Mouse (Mus musculus): Measurements from ENCODE around the gene Musk. TPM values are rescaled to one million over a fixed set of nuclear protein-coding genes. Genes with fewer than 3 reads are reported as not detected.

Musk gene
- polyA plus RNA-seq, 1 experiment from 2014 or later, result 0.42 TPM

DNA sequence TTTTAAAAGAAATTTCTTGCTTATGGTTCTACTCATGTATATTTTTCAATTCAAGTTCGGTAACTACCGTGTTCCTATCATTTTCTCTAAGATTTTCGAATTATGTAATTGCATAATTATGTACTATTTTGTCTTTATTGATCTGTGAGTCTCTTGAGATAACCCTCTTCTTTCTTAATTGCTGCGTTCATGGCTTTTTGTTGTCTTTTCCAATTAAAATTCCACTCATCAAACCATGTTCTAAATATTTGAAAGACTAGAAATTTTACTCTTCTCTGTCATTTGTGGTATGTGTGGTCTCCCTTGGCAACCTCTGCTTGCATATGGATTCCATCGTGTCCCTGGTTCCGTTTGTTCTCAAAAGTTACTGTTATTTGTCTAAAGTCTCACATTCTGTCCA is 79.6 kb downstream of the Musk start:
- 89% methylated on average over 6 of the region's 6 CpGs for WGBS
- Histone ChIP-seq H3K27ac (replicated peaks) (no peak overlapping the region), H3K27me3 (replicated peaks) (no peaks in the 10 kb centered on the region), H3K4me1 (no peaks in the 10 kb centered on the region), H3K36me3 (no peaks in the 10 kb centered on the region), H3K4me2 (no peak overlapping the region), H3K4me3 (replicated peaks) (no peak overlapping the region), H3K9me3 (replicated peaks) (no peaks in the 10 kb centered on the region), H3K9ac (replicated peaks) (no peak overlapping the region)
- no peak for ATAC-seq (ENCODE audit: low FRiP score)

DNA sequence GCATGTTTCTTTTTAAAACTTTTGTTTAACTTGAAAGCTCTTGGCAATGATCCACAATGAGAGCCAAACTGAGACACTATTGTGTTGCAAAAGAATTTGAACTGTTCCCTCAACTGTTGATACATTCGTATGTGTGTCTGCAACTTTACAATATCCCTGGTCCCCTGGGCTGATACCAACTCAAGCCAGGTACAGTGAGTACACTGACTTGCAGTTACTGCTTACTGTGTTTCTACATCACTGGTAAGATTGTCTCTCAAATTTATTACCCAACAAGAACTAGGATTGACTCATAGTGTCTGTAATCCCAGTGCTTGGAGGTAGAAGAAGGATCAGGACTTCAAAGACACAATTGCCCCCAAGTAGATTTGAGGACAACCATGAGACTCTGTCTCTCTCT is 85.3 kb downstream of the Musk start:
- no peaks in the 10 kb centered on the region for H3K27me3 ChIP-seq (replicated peaks)
- no peak overlapping the region for H3K4me3 ChIP-seq (replicated peaks)
- ATAC-seq (ENCODE audit: low FRiP score), result no peak
- no peak overlapping the region for H3K27ac ChIP-seq (replicated peaks)
- no peaks in the 10 kb centered on the region for H3K4me1 ChIP-seq
- H3K36me3 ChIP-seq, result no peaks in the 10 kb centered on the region
- no peak overlapping the region for H3K9ac ChIP-seq (replicated peaks)
- H3K9me3 ChIP-seq (replicated peaks), result no peaks in the 10 kb centered on the region
- H3K4me2 ChIP-seq, result no peak overlapping the region
- WGBS, result 86% methylated on average over 1 of the region's 1 CpGs

DNA sequence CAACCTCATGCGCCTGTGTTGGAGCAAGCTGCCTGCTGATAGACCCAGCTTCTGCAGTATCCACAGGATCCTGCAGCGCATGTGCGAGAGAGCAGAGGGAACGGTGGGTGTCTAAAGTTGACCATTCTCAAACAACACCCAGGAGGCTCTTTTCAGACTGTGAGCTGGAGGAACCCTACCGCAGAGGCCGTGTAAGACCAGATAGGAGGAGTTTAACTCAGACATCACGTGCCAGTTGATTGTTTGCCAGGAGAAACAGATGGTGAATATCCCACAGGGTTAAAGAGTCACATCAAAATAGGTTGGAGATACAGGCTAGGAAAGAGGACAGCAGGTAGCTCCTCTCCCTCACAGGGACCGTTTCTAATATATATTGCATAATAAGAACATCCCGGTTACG is 87.8 kb downstream of the Musk start:
- Histone ChIP-seq H3K4me2 (no peak overlapping the region), H3K27me3 (replicated peaks) (no peaks in the 10 kb centered on the region), H3K9me3 (replicated peaks) (no peaks in the 10 kb centered on the region), H3K27ac (replicated peaks) (no peak overlapping the region), H3K36me3 (no peaks in the 10 kb centered on the region), H3K4me3 (replicated peaks) (no peak overlapping the region), H3K4me1 (no peaks in the 10 kb centered on the region), H3K9ac (replicated peaks) (no peak overlapping the region)
- WGBS, result 70% methylated on average over 10 of the region's 10 CpGs
- no peak for ATAC-seq (ENCODE audit: low FRiP score)

DNA sequence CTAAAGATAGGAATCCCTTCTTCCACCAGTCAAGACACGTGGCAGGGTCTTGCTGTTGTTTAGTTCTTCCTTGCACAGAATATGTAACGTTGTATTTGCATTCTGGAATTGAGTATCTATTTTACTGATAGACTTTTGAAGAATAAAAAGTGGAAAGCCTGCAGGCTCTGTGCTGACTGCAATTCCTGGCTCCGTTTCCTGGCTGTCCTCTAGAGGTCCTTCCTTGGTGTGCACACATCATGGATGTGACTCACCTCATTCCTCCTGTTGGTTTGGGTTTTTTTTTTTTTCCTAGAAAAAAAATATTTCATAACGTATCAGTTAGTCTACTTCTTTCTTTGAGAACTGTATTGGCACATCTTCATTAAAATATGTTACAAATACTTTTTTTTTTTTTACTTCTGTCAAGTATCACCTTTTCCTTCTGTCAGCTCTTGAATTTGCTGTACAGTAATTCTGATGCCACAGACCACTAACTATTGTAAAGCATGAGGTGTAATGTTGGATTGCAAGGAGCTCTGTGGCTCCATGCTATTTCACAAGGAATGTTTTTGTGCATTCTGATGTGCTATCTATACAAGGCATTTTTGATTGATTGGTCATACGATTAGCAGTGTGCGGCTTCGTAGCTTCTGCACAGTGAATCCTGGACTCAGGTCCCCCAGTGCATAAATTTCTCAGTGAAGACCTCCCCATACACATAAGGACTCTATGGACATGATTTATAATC is 88.5 kb downstream of the Musk start:
- ATAC-seq (ENCODE audit: low FRiP score), result no peak
- H3K9me3 ChIP-seq (replicated peaks), result no peaks in the 10 kb centered on the region
- WGBS, result 70% methylated on average over 7 of the region's 7 CpGs

DNA sequence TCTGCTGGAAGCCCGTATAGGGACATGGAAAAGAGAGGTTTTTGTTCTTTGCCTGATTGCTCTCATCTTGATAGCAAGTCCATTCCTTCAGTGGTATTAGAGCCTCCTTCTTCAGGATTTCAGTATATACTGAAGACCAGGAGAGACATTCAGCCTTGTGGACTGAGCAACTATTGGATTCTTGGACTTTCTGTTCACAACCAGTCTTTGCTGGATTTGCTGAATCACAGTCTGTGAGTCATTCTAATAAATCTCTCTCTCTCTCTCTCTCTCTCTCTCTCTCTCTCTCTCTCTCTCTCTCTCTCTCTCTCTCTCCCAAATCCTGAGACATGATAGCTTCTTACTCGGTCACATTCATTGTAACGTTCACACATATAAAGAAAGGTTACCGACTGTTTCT is 93.4 kb downstream of the Musk start:
- Histone ChIP-seq H3K9me3 (replicated peaks) (no peaks in the 10 kb centered on the region), H3K9ac (replicated peaks) (no peak overlapping the region), H3K4me3 (replicated peaks) (no peak overlapping the region), H3K4me1 (no peaks in the 10 kb centered on the region), H3K36me3 (no peaks in the 10 kb centered on the region), H3K27ac (replicated peaks) (no peak overlapping the region), H3K27me3 (replicated peaks) (no peaks in the 10 kb centered on the region), H3K4me2 (no peak overlapping the region)
- 86% methylated on average over 4 of the region's 4 CpGs for WGBS
- ATAC-seq (ENCODE audit: low FRiP score), result no peak

More for the DNA sequence above, 88.5 kb downstream of the Musk start:
- H3K4me1 ChIP-seq, result no peaks in the 10 kb centered on the region
- no peak overlapping the region for H3K4me2 ChIP-seq
- no peak overlapping the region for H3K9ac ChIP-seq (replicated peaks)
- H3K27me3 ChIP-seq (replicated peaks), result no peaks in the 10 kb centered on the region
- no peaks in the 10 kb centered on the region for H3K36me3 ChIP-seq
- H3K4me3 ChIP-seq (replicated peaks), result no peak overlapping the region
- no peak overlapping the region for H3K27ac ChIP-seq (replicated peaks)

DNA sequence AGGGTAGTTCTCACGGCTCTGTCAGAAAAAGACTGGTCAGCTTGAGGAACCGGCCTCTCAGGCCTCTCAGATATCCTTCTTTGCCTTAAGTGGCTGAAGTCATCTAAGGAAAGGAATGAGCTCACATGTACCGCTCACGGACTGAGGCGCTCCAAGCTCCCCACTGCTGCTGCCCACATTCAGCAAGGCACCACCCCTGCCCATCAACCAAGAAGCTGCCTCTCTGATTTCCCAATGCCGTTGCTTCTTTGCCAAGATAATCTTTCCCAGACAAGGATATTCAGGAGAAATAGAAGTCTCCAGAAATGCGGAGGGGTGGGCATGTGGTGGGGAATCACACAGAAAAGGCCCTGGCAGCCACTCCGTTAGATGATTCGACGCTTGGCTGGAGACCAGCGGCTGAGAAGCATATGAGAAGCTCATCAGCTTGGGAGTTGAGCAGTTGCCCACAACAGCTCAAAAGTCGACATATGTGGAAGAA is 115.1 kb downstream of the Musk start:
- ATAC-seq (ENCODE audit: low FRiP score), result no peak
- Histone ChIP-seq H3K27ac (replicated peaks) (no peak overlapping the region), H3K4me3 (replicated peaks) (no peak overlapping the region), H3K9ac (replicated peaks) (no peak overlapping the region), H3K9me3 (replicated peaks) (no peaks in the 10 kb centered on the region), H3K4me2 (no peak overlapping the region), H3K27me3 (replicated peaks) (no peaks in the 10 kb centered on the region), H3K36me3 (no peaks in the 10 kb centered on the region), H3K4me1 (no peaks in the 10 kb centered on the region)
- 91% methylated on average over 12 of the region's 12 CpGs for WGBS

DNA sequence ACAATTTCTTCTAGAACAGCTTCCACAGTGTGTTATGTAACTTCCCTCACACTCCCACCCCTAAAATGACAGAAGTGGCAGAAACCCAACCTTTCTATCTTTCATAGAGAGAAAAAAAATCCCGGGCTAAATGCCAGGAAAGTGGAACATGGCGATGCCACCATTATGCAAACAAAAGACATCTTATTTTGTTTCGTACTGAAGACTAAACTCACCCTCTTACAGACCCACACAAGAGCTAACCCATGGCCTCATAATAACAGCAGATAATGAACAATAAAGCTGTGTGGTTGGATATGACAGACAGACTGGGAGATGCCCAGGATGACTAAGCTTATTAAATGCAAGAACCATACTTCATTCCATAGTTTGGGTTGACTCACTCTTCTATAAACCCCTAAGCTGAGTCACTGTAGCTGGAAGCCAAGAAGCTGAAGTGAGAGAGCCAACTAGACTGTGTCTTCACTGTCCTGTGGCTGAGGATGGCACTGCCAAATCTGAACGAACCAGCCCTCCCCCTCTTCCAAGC is 116.3 kb downstream of the Musk start:
- Histone ChIP-seq H3K27ac (replicated peaks) (no peak overlapping the region), H3K4me2 (no peak overlapping the region), H3K27me3 (replicated peaks) (no peaks in the 10 kb centered on the region), H3K9ac (replicated peaks) (no peak overlapping the region), H3K4me1 (no peaks in the 10 kb centered on the region), H3K9me3 (replicated peaks) (no peaks in the 10 kb centered on the region), H3K4me3 (replicated peaks) (no peak overlapping the region), H3K36me3 (no peaks in the 10 kb centered on the region)
- ATAC-seq (ENCODE audit: low FRiP score), result no peak
- 94% methylated on average over 4 of the region's 4 CpGs for WGBS

DNA sequence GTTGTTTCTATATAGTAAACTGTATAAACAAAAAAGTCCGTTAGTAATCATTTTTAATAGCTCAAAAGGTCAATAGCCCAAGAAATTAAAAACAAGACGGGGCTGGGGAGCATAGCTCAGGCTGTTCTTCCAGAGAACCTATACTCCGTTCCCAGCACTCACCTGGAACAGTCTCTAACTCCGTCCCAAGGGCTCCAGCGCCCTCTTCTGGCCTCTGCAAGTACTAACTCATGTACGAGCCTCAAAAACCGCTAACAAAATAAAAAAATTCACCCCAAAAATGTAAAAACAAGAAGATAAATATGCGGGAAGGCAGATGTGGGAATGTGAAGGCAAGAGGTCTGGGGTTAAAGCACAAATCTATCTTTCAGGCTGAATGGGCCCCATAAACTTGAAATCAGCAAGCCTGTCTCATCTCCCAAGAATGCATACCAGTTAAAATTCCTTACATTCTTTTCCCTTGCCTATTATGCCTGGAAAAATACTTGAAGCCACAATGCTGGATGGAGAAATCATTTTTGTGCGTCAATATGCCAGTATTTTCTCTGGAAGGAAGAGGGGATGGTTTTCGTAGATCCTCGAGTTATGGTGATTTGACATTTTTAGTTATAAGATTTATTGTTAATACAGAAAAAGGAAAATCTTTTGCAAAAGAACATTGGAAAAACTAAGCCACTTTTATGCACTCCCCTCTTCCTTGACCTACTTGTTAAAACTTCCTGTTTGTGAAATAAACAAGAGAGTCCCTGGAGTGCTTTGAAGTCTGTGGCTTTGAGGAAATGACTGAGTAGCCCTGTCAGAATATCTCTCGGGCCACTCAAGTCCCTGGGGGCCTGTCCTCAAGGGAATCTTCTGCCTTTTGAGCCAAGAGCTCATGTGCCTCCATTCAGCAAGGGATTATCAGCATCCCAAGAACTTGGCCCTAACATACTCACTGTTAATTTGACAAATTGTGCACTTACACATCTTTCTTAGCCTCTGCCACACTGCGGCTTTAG is 127.7 kb downstream of the Musk start:
- Histone ChIP-seq H3K4me3 (replicated peaks) (no peak overlapping the region), H3K9me3 (replicated peaks) (no peaks in the 10 kb centered on the region), H3K9ac (replicated peaks) (no peak overlapping the region), H3K4me1 (no peaks in the 10 kb centered on the region), H3K27ac (replicated peaks) (no peak overlapping the region), H3K4me2 (no peak overlapping the region), H3K36me3 (no peaks in the 10 kb centered on the region), H3K27me3 (replicated peaks) (no peaks in the 10 kb centered on the region)
- WGBS, result 82% methylated on average over 13 of the region's 13 CpGs
- ATAC-seq (ENCODE audit: low FRiP score), result no peak

DNA sequence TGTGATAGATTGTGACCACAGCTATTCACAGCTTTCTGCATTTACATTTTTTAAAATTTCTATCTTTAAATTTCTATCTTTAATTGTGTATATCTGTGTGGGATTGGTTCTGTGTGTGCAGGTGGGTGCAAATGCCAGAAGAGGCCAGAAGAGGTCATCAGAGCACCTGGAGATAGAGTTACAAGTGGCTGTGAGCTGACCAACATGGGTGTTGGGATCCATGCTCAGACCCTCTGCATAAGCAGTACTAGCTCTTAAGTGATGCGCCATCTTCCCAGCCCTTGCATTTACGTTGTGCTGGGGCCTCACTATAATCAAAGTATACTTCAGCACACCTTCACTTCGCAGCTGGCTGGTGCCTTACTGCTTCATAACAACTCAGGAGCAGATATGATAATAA is 129.8 kb downstream of the Musk start:
- 91% methylated on average over 3 of the region's 3 CpGs for WGBS
- ATAC-seq (ENCODE audit: low FRiP score), result no peak
- Histone ChIP-seq H3K4me3 (replicated peaks) (no peak overlapping the region), H3K27ac (replicated peaks) (no peak overlapping the region), H3K36me3 (no peaks in the 10 kb centered on the region), H3K9me3 (replicated peaks) (no peaks in the 10 kb centered on the region), H3K4me2 (no peak overlapping the region), H3K9ac (replicated peaks) (no peak overlapping the region), H3K4me1 (no peaks in the 10 kb centered on the region), H3K27me3 (replicated peaks) (no peaks in the 10 kb centered on the region)

DNA sequence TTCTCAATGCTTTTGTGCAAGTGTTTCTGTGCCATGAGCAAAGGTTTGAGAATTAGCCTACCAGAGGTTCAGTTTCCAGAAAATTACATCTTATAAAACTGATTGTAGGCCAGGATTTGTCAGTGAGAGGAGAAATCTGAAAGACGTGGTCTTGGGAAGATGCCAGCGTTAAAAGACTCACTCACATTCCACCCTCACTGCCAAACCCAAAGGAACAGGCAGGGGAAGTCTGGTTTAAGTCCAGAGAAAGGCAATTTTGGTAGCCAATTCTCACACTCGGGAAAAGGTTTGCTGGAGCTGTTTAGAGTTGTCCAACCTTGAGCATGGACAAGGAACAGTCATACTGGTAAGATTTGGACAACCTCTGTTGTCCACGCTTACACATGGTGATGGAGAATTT is 131.6 kb downstream of the Musk start:
- no peak overlapping the region for H3K27ac ChIP-seq (replicated peaks)
- H3K9ac ChIP-seq (replicated peaks), result no peak overlapping the region
- 77% methylated on average over 4 of the region's 4 CpGs for WGBS
- no peaks in the 10 kb centered on the region for H3K27me3 ChIP-seq (replicated peaks)
- no peaks in the 10 kb centered on the region for H3K4me1 ChIP-seq
- H3K9me3 ChIP-seq (replicated peaks), result no peaks in the 10 kb centered on the region
- H3K4me3 ChIP-seq (replicated peaks), result no peak overlapping the region
- no peak overlapping the region for H3K4me2 ChIP-seq
- ATAC-seq (ENCODE audit: low FRiP score), result no peak
- no peaks in the 10 kb centered on the region for H3K36me3 ChIP-seq

DNA sequence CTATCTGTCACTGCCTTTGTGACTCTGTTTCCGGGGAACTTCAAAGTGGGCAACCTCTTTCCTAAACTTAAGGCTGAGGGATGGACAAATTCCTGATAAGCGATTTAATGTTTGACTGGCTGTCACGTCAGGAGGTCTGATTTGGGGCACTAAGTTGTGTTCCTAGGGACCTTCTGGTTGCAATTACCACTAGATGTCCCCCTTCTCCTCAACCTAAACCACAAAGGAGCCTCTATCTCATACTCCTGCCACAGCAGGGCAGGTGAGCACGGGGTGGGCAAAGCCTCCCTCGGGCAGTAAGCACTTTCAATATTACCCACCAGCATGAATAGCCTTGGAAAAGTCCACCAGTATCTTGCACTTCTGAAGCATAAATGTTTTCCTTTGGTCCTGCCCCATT is 133.5 kb downstream of the Musk start:
- Histone ChIP-seq H3K36me3 (no peaks in the 10 kb centered on the region), H3K27ac (replicated peaks) (no peak overlapping the region), H3K9me3 (replicated peaks) (no peaks in the 10 kb centered on the region), H3K27me3 (replicated peaks) (no peaks in the 10 kb centered on the region), H3K9ac (replicated peaks) (no peak overlapping the region), H3K4me1 (no peaks in the 10 kb centered on the region), H3K4me3 (replicated peaks) (no peak overlapping the region), H3K4me2 (no peak overlapping the region)
- 59% methylated on average over 5 of the region's 5 CpGs for WGBS
- ATAC-seq (ENCODE audit: low FRiP score), result no peak

Measured in neural tube, embryonic 15.5 days (tissue).